Mouse (Mus musculus) CD4-positive, CD25-positive, alpha-beta regulatory T cell, adult 2 months (primary cell): ENCODE results near the gene Atp7b.

Experiments used
- DNase-seq: peaks from one replicate; pipeline ENCODE4 v3.0.0-alpha.2; 2012; ENCODE audit warnings: low read depth, low spot score

Atp7b gene

GRCm38 (mm10) chr8:22025241-22025640, 34.9 kb downstream of the Atp7b start:
- no peak for DNase-seq

GRCm38 (mm10) chr8:22022244-22022643, 37.9 kb downstream of the Atp7b start:
- no peak for DNase-seq

DNA sequence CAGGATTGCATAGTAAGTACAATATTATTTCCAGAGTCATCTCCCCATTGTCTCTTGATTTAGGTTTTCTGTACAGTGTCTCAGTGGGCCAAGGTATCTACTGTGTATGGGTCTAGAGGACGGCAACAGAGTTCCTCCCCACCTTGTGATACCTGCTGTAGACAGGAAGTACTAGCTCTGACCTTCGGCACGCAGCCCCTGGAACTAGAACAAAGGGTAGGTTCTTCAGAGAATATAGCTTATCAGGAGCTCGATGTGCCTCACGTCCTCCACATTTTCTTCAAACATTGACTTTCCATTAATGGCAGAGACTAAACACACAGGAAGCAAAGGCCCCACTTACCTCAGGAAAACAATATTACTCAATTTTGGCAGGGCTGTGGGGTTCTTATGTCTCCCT, 40.6 kb downstream of the Atp7b start:
- DNase-seq: no peak

GRCm38 (mm10) chr8:22017731-22018130, 42.4 kb downstream of the Atp7b start:
- no peak for DNase-seq

DNA sequence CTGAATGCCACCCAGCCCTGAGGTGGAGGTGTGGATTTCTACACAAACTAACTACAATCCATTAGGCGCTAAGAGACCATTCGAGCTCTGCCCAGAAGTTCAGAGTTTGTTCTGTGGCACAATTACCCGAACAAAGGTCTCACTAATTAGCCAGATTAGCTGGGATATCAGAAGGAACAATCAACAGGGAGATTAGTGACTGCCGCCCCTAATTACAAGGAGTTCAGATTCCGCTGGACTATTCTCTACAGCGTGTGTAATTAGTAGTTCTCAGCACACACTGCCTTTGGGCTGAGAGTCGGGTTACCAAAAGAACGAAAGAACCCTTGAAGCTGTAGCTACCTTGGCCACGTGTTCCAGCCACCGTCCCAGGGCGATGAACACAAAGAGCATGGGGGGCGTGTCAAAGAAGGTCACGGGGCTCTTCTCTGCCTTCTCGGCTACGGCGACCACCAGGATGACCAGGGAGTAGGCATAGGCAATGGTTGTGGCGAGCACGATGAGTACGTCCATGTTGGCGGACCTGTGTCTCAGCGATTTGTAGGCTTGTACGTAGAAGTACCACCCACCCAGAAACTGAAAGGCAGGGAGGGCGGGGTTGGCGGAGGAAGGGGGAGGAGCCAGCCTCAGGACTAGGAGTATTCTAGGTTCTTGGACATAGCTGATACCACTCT, 46.9 kb downstream of the Atp7b start:
- peak; percentile 12 for DNase-seq

- DNase-seq: no peak
These were observed 50.7 kb downstream of the Atp7b start for GRCm38 (mm10) chr8:22009403-22009802.

DNA sequence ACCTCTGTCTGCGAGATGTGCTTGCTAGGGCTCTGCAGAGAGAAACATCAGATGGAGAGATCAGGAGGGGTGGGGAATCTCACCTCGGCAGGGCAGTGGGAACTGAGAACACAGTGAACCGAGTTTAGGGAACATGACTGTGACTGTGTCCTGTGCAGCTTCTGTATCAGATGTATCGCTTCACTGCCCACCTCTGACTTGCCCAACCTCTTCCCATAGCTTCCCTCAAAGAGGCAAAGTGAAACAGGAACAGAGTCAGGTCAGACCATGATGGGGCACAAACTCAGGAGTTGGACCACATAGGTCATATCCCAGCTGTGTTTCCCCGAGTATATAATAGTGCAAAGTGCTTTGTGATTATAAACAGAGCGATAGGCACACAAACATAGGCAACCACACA, 53.7 kb downstream of the Atp7b start:
- DNase-seq: no peak

- no peak for DNase-seq
These were observed 55.2 kb downstream of the Atp7b start for GRCm38 (mm10) chr8:22004750-22005522.

DNA sequence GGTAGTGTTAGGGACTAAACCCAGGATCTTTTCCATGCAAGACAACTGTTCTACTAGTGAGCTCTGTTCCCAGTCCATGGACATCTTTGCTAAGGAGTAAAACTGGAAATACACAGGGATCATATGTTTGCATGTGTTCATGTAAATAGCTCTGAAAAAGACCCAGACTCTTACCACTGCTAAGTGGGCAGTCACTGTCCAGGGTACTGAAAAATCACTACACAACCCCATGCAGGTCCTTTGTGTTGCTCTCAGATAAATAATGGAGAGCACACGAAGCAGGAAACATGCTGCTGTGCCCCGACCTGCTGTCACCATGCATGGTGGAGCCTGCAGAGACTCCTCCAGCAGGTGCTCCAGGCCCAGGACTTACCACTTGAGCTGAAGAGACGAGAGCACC, 64.9 kb downstream of the Atp7b start:
- no peak for DNase-seq

DNA sequence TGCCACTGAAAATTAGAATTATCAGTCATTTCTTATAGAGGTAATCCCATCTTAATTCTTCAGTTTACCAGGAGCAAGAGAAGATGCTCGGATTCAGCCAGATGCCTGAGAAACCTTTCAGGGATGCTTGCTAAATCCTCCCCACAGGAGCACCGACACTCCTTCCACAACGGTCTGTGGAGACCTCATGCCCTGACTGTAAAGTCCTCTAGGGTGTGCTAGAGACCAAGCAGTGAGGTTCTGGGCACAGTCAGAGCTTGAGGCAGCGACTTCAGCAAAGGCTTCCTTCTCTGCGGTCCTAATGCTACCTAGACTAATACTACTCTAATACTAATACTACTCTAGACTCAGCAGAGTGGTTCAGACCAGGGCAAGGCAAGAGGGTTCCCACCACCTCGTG, 67.9 kb downstream of the Atp7b start:
- DNase-seq: peak; percentile 43

- DNase-seq: no peak
These were observed 78.3 kb downstream of the Atp7b start for GRCm38 (mm10) chr8:21981664-21982337.

DNA sequence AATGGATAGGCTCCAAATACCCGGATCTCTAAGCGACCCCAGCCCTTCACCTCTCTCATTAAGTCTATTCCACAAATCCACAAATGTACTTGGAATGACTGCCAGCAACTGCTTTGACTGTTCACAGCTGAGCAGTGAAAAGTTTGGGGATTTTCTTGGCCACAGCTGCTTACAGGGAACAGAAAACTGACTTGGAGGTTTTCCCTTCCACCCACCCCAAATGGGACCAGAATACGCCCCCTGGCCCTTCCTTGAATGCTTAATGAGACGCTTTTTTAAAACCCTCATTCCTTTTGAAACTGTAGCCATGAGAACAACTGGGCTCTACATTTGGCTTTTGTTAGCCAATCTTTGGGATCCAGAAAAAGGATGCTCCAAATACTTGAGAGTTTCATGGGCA, 81.9 kb downstream of the Atp7b start:
- no peak for DNase-seq

DNA sequence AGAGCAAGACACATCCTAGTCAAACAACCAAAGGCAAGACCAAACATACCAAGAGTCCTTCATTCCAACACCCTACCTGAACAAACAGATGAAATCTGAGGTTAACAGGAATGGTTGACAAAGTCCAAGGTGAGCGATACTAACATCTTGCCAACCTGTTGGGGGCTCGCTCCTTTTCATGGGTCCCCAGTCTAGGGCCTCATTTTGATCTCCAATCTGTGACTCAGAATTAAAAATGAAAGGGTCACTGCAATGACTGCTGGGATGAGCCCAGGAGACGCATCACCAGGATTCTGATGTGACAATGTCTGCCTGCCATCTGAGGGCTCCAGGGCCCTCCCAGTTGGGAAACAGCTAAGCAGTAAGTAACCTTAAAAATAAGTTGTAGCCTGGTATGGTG, 90.6 kb downstream of the Atp7b start, which contains the start of gene Ccdc70:
TSS of gene Ccdc70 (plus strand) at position 301 of the 400 bp plus-strand sequence.
- DNase-seq: no peak

DNA sequence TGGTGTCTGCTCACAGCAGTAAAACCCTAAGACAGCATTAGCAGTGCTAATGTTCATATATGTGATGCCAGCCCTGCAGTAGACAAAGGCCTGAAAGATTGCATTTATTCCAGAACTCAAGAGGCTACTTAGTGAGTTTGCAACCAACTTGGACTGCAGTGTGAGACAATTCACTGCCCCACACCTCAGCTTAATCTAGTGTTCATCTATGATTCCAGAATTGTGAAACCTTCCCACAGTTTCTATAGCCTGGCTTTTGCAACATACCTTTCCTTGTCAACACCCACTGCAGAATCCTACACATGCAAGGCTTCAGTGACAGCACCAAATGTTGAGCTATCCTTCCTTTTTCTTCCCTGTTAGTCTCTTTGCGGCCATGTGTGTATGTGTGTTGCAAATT, 93.5 kb downstream of the Atp7b start:
- DNase-seq: no peak

DNA sequence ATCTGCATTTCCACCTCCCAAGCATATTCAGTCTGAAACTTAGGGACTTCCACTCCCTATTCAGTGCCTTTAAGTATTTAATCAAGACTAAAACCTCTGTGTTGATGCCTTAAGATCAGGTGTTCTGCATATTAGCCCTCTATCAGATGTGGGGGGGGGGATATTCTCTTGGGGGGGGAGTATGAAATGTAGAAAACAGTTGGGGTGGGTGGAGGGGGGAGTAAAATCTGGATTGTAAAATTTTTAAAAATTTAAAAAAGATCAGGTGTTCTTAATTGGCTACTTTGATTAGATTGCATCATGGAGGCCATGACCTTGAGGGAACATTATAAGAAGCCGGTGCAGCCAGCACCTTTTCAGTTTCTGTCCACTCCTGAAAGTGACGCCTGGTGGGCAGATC, 101.7 kb downstream of the Atp7b start, which contains the start of gene Fam90a1a:
TSS of gene Fam90a1a (plus strand) at position 301 of the 400 bp plus-strand sequence.
- no peak for DNase-seq

DNA sequence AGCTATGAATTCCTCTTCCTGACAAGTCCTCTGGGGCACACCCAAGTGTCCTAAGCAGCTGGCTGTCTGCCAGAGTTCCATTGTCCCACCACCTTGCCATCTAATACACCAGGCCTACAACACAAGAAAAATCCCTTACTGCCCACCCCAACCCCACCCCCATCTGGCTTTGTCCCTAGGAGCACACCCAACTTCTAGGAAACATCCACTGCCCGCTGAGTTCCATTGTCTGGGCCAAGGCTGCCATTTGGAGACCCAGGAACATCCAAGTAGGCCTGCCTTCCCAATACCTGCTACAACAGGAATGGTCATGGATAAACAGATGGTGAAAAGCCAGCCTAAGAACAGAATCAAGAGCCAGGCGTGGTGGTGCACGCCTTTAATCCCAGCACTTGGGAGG, 103.8 kb downstream of the Atp7b start:
- DNase-seq: no peak

- peak; percentile 38 for DNase-seq
These were observed 104.8 kb downstream of the Atp7b start for GRCm38 (mm10) chr8:21955321-21955720.

GRCm38 (mm10) chr8:21947311-21948017, 112.6 kb downstream of the Atp7b start:
- DNase-seq: no peak

DNA sequence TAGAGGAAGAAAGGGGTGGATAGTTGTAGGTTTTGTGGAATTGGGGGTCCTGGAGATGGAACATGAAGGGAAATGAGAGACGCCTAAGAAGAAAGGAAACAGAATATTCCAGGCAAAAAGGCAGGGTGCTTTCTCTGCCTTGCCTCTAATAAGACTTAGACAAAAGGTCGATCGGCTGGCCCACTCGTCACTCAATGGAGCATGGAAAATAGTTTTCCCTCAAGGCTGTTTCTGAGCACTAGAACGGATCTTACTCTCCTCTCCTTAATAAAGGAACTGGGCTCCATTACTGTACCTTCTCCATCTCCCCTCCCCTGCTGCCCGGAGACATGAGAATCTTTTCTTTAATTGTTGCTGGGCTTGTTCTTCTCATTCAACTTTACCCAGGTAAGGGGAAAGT, 113.6 kb downstream of the Atp7b start, which contains the start of gene Defb13:
TSS of gene Defb13 (plus strand) at position 301 of the 400 bp plus-strand sequence.
- no peak for DNase-seq
